Mouse (Mus musculus) kidney, adult 11 months (tissue): ENCODE data around the gene Prkag2.

ENCODE experiments used
- DNase-seq: peaks from one replicate; pipeline ENCODE4 v3.0.0; 2022

Prkag2 gene

DNA sequence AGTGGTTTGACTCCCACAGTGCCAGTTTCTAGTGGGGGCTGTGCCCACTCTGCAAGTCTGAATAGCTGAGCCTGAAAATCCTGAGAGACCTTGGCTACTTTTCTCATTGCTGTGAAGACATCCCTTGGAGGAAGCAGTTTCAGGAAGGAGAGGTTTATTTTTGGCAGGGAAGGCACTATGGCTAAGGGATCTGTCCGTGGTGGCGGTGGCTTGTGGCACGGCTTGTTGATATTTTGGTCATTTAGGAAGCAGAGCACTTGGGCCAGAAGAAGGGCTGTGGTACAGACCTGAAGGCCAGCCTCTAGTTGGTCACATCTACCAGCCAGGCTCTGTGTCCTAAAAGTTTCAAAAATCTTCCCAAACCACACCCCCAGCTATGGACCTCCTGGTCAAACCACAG, 140.7 kb downstream of the Prkag2 start:
- no peak for DNase-seq

DNA sequence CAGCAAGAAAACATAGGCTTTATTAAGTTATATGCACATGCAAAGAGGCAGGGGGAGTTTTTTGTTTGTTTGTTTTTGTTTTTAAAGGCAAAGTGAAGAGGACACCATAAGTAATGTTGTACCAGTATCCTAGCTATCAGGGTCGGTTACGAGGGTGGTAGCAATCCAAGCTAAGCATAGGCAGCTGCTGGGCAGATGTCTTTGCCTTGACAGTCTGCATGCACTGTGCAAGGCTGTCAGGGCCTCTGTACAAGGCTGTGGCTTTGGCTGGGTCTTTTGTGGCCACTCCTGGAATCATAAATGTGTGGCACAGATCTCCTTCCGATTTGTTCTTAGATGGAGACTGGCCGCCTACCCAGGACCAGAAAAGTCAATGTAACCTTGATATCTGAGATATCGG, 141.8 kb downstream of the Prkag2 start:
- no peak for DNase-seq

DNA sequence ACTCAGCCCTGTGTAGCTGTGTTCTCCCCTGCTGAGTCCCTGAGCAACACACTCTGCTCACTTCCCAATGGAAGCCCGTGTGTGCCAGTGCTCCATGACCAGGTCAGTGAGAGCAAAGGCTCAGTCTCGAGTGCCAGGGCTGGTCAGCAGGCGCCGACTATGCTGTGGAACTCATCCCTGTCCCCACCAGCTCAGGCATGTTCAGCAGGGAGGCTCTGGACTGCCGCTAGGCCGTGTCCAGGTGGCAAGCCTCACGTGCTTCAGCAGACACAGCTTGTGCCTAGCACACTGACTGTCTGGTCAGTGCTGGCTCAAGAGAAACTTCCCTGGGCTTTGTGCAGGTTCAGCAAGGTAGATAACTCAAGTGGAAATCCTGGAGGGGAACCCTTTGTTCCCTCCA, 143.6 kb downstream of the Prkag2 start:
- no peak for DNase-seq

DNA sequence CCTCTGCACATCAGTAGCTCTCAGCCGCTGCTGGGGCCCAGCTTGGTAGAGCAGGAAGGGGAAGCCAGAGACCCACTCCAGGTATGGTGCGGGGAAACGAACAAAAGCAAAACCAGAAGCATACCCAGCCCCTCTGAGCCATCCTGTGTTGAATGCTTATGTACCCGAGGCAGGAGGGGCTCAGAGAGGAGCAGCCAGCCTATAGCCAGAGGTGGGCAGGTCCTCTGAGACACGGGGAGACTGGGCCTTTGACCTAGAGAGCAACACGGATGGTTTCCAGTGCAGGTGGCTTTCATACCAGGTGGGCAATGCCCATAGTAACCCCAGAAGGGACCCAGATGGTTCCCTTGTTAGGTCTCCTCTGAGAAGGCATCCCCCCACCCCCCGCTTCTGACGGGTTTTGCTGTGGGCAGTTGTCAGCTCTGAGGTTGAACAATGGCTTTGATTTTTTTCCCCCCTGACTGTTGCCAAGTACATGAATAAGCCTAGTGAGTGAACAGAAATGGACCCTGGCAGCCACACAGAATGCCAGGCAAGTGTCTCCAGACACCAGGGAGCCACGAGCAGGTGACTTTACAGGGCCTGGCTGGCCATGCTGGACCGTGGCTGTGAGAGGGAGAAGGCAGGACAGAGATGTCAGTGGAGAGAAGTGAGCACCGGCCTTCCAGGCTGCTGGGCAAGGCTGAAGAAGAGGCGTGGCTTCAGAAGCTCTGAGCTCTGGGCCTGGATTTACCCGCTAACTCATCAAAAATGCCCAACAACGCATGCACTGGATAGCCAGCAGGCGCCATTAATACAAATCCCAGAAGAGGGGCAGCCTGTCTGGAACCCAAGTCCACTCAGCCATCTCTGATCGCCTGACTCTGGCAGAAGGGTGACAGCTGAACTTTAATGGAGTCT, 147.3 kb downstream of the Prkag2 start:
- DNase-seq, result peak; percentile 32

DNA sequence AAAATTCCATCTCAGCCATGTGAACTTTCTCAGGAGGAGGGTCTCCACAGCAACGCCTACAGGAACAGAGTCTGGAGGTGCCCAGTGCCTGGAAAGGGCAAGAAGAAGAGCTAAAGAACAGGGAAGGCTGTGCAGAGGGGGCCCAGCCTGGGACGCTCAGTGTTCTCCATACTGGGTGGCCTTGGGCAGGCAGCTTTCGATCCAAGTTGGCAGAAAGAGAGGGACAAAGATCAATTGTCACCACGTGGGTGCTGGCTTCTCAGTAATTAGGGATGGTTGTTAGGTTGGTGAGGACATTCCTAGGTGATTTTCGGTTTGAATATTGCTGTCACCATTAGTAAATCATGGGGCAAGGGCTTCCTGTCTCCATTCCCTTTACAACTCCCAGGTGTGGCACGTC, 148.2 kb downstream of the Prkag2 start:
- DNase-seq, result peak; percentile 46

DNA sequence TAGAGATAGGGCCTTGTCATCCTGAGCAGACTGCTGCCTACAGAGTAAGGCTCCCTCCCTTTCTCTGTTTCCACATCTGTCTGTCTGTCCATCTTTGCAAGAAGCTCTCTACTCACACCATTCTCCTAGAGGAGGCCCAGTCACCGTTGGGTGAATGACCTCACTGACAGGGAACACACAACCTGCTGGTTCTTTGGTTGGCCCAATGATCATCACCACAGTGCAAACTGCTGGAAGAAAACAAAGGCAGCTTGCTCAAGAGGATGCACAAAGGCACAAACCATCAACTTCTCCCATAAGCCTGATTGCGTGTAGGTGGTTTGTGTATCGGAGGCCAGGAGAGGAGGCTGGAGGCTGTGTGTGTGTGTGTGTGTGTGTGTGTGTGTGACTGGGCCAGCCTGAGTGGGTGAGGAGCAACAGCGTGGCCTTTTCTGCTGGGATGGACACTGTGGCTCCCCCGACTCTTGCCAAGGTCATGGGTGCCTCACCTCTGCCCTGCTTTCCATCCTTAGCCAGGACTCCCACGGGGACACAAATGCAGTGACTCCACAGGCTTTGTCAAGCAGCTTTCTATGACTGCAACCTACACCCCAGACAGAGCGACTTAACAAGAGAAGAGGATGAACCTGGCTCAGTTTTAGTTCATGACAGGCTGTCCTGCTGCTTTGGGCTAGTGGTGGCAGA, 149.4 kb downstream of the Prkag2 start:
- no peak for DNase-seq

DNA sequence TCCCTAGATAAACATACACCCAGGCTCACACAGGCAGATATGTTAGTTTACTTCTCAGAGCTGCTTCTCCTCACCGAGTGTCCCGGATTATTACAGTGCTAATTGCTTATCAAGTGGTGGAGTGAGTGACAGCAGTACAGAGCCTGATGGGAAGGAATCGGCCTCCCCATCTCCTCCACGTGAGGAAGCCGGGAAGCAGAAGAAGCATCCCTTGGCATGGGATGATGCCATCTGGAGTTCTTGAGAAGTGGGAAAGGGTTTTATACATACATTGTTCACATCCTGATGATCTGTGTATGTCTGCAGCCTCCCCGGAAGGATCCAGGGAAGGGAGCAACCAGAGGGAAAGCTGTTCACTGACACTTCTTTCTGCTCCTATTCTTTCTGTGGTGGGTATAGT, 150.4 kb downstream of the Prkag2 start:
- DNase-seq, result no peak

DNA sequence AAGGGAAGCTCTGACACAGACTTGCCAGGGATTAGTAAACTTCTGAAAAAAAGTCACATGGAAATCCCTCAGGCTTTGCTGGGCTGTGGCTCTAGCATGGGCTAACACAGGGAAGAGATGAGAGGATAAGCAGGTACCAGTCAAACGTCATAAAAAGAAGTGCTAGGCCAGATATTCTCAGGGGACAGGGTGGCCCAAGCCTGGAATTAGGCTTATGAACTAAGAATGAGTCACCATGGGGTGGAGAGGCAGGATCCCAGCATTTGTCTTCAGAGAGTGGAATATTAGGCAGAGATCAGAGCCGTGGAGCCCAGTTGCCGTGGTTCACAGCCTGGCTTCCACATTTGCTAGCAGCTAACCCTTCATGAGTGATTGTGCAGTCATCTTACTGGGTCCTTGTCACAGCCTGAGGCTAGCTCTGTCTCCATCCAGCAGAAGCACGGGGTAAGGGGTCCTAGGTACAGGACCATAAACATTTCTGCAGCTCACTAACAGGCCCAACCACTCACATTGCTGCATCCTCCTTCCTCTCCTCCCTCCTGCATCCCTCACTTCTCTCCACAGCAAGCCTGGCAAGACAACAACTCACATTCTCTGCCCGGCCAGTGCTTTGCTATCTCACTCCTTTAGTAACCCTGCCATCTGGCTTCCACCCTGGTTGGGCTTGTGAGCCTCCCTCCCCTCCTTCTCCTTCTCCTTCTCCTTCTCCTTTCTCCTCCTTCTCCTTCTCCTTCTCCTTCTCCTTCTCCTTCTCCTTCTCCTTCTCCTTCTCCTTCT, 162.2 kb downstream of the Prkag2 start:
- no peak for DNase-seq

DNA sequence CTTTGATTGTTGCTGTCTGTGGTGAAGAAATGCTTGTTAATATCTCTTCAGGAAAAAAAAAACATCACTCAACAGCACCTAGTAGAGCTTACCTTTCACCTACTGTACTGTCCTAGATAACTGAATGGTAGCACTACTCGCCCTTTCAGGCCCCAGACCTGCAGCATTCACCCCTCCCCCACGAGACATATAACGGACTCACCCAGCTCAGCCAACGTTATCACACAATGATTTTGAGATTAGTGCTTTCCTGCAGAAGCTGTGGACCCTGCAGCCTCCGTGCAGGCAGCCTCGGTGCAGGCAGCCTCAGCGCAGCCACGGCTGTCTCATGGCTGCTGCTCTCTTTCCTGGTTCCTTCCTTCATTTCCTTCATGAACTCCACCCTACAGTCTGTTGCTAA, 164.0 kb downstream of the Prkag2 start:
- no peak for DNase-seq

DNA sequence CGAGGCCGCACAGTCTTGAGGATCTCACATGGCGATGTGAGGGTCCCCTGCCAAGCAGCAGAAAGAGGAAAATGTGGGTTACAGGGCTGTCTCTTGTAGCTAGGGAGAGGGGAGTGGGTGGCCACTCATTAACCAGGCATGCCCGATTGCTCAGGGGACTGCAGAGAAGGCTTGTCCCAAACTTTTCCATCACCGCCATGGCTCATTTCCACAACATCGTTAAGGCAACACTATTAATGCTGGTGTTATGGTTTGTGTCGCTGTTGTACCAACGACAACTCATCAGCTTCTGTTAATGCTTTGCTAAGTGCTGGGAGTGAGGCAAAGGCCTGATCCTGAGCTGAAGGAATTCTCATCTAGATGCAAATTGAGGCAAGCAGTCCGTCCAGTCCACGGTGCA, 165.0 kb downstream of the Prkag2 start:
- DNase-seq, result peak; percentile 77

DNA sequence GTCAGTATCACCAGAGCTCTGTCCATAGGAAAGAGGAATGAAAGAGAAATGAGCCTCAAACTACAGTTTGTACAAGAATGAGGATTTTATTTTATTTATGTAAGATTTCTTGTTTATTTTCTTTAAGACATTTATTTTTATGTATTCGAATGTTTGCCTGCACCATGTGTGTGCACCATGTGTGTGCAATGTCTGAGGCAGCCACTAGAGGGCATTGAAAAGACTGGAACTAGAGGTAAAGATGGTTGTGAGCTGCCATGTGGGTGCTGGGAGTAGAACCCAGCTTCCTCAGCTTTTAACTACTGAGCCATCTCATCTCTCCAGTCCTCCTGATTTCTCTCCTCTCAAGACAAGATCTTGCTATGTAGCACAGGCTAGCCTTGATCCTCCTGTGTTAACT, 166.7 kb downstream of the Prkag2 start:
- no peak for DNase-seq

DNA sequence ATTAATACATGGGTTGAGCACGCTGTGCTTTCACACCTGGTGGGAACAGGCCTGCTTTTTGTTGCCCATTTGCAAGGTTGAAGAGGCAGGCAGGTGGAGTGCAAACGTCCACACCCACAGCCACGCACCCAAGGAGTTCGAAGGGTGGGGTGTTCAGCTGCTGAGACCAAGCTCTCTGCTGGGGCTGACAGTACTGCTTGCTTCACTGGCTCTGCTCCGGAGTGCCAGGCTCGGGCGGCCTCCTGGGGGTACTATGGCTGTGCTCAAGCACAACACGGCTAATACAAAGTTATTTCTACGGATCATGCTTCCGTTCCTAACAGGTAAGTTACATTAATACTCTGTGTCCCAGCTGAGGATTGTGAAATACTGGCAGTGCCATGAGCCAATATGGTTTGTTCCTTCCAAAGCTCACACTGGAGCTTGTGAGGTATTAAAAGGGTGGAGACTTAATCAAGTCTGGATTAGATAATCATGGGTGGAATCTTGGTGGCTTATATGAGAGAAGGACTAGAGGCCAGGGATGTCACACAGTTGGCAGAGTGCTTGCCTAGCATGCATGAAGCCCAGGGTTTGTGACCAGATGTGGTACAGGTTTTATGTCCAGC, 168.8 kb downstream of the Prkag2 start:
- peak; percentile 20 for DNase-seq

DNA sequence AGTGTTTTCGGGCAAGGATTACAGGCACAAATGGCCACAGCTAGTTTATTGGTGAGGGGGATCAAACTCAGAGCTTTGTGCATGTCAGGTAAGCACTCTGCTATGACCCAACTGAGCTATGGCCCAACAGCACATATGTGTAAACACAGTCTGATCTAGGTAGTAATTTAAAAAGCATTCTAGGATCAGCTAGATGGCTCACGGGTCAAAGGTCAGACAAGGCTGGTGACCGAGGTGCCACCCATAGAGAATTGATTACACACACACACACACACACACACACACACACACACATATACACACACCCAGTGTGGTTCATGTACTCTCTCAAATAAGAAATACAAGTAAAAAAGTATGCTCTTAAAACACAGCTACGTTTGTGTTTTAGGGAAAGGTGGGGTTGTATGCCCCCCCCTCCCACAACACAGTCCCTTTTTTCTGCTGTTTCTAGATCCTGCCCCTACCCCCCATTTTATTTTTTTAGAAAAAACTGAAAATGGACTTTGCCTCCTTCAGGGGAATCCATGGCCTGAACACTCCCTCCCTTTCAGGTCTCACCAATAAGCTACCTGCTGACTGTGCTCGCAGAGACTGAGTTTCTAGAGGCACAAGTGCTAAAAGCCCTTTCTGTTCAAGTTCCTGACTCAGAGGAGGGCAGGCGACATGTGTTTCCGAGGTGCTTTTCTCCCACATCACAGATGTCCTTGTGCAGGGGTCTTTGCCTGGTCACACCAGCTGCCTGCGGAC, 169.4 kb downstream of the Prkag2 start:
- DNase-seq, result peak; percentile 24

DNA sequence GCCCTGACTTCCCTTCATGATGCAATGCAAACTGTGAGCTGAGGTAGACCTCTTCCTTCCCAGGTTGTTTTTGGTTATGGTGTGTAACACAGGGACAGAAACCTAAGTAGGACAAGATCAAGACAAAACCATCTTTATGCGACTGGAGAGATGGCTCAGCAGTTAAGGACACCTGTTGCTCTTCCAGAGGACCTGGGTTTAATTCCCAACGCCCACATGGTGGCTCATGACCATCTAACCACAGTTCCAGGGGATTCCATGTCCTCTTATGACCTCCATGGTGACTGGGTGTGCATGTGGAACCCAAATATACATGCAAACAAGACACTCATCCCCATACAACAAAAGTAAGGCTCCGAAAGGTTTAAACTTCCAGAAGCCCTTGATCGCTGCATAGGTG, 171.6 kb downstream of the Prkag2 start:
- no peak for DNase-seq

DNA sequence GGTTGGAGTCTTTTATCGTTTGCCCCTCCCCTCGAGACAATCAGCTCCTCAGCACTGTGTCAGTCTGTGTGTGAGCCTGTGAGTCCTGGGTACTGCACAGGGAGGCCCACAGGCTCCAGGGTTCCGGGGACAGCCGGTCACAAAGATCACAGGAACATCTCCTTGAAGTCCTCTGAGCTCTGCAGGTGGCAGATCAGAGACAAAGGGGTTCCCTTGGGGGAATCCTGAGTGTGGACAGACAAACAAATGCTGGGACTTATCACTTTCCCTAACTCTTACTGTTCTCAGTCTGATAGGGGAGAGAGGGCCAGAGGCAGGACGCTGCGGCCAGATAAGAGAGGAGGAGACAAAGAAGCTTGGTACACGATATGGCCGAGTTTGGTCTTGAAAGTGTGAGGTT, 172.7 kb downstream of the Prkag2 start:
- DNase-seq, result no peak

DNA sequence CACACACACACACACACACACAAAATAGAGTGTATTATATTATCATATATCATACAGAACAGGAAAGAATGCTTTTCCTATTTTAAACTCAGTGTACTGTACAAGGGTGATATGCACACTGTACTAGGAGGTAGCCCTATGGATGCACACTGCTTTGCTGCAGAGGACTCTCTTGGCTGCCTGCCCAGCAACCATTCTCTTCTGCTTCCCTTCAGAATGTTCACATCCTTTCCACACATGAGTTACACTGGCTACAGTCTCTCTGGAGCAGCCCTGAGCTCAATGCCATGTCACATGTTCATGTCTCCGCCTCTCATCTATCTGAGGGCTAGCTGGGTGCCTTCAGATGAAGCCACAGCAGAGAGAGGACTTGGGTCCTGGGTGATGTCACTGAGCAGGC, 181.3 kb downstream of the Prkag2 start:
- DNase-seq, result no peak

DNA sequence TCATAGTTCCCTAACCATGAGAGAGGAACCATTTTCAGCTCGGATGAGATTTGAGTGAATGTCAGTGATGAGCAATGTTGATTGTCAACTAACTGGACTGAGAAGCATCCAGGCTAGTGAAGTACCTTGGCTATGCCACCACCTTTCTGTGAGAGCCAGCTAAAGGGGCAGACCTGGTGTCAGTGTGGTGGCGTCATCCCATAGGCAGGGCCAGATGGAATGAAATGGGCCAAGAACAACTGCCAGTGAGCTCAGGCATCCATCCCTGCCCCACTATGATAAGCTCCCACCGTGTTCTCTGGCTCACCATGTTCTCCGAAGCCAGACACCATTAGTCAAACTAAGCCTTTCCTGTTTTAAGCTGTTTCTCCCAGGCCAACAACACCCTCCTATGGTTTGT, 183.9 kb downstream of the Prkag2 start:
- DNase-seq, result no peak

DNA sequence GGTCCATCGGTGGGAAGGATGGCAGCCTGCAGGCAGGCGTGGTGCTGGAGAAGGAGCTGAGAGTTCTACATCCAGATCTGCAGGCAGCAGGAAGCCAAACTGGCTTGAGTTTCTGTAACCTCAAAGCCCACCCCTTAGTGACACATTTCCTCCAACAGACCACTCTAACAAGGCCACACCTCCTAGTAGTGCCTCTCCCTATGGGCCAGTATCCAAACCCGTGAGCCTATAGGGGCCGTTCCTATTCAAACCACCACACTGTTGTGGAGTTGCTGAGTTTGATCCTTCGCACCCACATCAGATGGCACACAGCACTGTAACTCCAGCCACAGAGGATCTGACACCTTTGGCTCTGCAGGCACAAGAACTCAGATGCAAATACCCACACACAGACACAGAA, 185.3 kb downstream of the Prkag2 start:
- no peak for DNase-seq

DNA sequence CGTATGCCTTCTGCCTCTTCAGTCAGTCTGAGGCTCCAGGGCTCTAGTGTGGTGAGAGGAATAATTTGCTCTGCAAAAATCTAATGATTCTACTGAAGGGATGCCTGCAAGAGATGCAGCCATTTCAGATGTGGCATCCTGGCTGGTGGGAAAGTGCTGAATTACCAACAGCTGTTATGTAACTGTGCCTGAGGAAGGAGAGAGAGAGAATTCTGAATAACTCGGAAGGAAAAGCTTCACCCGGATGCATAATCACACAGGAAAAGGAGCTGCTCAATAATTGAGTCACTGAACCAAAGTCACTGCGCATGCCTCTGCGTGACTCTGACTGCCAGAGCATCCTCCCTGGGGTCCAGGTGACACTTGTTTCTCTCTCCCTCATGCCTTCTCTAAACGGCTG, 186.8 kb downstream of the Prkag2 start:
- no peak for DNase-seq

DNA sequence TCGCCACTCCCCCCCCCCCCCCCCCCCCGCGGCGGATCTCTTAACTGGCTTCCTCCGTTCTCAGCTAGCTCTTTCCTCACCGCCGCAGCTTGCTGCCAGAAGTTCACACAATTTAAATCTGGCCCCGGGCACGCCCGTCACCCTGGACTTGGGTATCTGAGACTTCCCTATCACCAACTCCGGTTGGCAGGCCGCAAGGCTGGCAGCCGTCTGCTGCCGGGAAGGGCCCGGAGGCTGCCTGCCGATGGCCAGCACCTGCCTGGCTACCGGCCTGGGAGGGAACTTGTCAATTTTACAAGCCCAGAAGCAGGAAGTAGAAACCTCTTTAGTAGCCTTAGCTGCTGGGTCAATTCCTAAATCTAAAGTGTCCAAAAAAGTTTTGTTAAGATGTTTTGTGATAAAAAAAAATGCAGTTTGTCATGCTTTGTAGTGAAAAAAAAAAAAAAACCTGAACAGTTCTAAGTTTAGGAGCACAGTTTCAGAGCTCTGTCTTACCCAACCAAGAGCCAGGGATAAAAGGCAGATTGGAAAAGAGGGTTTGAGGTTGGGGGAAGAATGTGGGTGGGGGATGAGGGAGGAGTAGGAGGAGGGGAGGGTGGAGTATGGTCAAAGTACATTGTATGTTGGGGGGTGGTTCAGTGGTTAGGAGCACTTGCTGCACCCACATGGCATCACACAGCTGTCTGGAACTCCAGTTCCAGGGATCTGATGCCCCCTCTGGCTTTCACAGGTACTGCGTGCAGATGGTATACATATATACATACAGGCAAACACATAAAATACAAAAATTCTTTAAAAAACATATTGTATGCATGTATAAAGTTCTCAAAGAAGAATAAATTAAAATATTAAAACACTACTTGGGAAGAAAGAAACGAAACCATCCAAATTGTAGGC, 191.4 kb downstream of the Prkag2 start:
- no peak for DNase-seq

DNA sequence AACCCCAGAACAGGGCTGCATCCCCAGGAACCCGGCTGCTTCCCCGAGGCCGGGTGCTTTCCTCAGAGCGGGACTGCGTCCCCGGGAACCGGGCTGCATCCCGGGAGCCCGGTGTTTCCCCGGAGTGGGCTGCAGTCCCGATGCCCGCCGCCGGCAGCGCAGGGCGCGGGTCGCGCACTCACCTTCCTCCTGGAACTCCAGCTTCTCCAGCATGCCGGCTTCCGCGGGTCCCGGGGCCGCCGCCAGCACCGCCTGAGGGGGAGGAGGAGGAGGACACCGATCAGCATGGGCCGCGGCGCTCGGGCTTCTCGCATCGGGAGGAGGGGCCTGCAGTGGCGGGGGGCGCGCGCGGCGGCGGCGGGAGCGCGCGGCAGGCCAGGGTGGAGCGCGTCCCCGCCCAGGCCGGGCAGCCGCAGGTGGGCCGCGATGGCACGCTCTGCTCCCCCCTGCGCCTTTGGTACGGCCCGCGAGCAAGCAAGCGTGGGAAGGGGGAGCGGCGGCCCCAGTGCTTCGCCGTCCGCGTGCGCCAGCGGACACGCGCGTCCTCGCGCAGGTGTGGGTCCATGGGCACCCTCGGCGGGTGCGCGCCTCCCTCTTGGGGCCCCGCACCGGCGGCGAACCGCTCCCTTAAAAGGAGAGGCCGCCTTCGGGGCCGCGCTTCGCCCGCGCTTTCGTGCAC, 192.2 kb downstream of the Prkag2 start:
- peak; percentile 85 for DNase-seq
